Mouse (Mus musculus) c-Kit-positive CD71-positive TER-119-positive erythroid progenitor cells, embryonic 14.5 days (primary cell): Measurements from ENCODE around the gene Tiam1.
A peak's percentile ranks its signal among the peaks of the same experiment; 100 is the strongest.

Experiments used
- DNase-seq: peaks from one replicate; pipeline ENCODE4 v3.0.0-alpha.2; 2013; ENCODE audit warnings: low spot score

The Tiam1 gene

DNA sequence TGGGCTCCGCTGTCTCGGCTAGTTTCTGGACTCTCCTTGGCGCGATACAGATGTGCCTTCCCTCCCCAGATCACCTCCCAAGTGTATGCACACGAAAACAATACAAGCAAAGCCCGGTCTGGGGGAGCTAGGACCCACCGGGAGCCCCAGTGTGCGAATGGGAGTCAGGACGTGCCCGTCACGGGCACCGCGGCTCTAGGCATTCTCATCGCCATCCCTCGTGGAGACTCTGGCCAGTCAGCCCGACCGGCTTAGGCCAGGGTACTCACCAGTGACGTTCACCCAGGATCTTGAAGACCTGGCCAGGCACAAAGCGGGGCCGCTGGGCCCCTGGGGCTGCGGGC, 181 bp downstream of the Tiam1 start:
- DNase-seq: no peak

DNA sequence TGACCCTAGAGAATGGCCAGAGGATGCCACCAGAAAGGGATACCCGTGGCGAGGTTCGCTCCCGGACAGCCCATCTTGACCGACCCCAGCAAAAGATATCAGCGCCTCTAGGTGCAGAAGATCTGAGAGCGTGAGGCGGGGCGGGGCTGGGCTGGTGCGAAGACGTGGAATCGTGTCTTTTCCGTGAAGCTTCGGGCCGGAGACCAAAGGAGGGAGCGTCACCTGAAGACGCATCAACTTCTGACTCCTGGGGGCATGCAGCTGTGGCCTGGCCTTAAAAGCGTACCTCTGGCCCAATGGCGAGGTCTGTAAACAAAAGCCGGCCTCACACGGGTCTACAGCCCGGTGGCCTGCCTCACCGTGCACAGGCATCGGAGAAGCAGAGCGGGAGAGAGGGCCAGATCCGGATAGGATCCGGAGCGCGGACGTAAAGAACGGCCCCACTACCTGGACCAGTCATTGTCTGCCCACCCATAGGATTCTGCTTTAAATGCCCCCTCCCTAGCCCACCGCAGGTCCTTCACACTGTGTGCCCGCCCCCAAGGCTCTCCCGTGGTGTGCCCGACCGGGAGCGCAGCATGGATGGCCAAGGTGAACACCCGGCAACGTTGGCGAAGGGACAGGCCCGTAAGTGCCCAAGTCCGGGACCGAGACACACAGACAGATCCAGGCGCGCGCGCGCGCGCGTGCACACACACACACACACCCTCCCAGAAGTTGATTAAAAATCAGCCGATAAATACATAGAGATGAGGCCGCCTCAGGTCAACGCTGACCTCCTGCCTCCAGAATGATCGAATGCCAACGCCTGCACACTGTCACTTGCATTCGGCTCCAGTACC, 774 bp downstream of the Tiam1 start:
- peak; percentile 47 for DNase-seq

DNA sequence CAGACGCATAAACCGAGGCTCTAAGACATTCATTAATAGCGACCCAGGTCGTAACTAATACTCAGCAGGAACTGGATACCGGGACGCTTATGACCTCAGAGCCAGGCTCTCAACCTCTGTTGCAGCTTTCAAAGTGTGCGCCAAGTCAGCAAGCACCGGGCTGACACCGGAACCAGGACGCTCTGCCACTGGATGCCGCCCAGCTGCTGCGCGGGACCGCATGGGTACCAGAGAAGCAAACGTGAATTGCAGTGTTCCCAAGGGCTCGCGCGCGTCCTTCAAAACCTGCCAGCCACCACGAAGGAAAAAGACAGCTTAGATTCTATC, 1.4 kb downstream of the Tiam1 start:
- DNase-seq: no peak

DNA sequence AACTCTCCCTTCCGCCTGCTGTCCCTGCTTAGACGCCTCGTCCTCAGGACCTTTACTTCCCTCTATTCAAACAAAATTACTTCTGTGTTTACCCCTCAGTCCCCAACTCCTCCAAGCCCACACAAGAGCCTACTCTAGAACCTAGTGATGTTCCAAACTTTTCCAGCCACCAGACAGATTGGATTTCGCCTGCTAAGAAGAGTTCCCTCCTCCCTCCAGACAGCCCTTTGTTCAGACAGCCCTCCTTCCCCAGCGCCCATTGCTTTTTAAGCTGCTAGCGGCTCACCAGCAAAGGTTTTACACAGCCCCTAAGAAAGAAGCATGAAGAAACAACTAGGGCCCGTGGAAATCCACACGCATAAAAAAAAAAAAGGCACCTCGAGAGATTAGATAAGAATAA, 2.0 kb downstream of the Tiam1 start:
- no peak for DNase-seq

DNA sequence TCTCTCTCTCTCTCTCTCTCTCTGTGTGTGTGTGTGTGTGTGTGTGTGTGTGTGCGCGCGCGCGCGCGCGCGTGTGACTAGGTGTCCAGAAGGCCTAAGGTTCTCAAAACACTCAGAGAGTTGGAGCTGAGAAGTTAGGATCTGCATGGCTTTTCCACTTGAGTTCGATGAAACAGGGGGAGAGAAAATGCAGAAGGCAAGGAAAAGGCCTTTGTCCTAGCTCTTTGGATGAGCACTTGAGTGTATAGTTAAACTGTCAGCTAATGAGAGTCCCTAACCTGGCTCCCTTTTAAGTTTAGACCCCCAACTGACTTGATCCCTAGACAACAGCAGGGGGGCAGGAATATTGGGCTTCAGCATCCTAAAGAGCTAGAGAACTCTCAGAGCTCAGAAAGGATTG, 3.0 kb downstream of the Tiam1 start:
- no peak for DNase-seq

DNA sequence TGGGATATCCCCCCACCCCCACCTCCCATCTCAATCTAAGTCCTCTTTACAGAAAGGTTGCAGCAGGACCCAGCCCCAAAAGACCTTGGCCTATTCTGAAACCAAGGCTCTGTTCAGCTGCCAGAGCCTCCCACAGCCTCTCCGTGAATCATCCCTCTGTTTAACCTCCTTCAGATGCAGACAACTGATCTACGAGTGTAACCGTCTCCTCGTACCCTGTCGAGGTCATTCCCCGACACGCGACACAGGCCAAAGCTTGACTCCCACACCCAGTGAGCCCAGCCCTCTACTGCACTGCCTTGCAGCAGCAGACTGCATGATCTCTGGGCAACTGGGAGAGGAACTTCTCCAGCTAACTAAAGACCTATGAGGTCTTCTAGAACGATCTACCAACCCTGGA, 3.9 kb downstream of the Tiam1 start:
- DNase-seq: no peak

DNA sequence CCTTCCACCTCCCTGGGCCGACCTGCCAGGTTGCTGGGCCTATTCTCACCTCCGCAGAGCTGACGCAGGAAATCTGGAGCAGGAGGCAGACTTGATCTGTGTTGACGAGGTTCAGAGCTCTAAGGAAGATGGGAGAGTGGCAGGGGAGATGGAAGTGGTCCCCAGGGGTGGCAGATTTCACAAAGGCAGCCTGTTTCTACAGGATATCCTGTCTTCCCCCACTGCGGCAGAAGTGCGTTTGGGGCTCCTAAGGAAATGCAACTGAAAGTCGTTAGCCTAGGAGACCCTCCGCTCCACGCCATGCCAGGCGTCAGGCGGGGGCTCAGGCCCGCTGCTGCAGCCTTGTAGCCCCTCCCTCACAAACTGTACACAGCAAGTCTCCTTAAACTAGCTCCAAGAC, 5.4 kb downstream of the Tiam1 start:
- DNase-seq: no peak

DNA sequence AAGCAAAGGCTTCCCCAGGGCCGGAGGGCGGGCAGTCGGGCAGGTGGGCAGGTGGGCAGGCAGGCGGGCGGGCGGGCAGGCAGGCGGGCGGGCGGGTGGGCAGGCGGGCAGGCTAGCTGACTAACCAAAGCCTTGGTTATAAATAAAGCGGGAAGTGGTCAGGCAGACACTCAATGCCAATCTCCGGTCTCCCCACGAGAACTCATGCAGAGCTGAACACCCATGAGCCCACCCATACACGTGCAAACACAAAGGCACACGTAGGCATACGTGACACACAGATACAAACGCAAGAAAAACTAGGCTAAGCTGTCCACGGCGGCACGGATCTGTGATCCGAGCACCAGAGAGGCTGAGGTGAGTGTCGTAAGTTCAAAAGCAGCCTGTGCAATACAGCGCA, 6.4 kb downstream of the Tiam1 start:
- DNase-seq: no peak

DNA sequence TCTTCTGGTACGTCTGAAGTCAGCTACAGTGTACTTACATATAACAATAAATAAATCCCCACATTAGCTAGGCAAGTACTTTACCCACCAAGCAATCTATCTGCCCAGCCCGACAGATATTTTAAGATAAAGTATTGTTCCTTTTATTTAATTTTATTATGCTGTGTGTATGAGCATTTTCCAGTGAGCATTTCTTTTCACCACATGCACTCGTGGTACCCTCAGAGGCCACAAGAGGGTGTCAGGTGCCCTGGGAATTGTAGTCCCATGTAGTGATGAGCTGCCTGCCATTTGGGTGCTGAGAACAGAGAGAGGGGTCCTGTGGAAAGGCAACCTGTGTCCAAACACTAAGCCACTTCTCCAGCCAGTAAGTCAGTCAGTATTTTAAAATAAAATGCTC, 8.0 kb downstream of the Tiam1 start:
- DNase-seq: no peak

DNA sequence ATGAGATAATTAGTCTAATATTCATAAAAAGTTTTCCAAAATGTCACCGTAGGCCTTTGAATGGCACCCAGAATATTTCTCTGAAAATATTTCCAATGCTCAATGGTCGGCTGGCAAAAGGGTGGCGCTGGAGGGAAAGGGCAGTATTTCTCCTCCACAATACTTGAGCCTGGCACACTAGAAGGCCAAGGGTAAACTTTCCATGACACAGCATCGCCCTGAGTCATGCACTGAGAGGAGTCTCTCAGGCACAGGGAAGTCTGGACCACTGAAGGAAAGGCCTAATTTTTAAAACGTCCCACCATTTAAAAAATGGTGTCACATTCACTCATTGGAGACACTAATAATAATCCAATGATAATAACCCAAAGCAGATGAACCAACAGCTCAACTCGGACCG, 9.2 kb downstream of the Tiam1 start:
- no peak for DNase-seq

DNA sequence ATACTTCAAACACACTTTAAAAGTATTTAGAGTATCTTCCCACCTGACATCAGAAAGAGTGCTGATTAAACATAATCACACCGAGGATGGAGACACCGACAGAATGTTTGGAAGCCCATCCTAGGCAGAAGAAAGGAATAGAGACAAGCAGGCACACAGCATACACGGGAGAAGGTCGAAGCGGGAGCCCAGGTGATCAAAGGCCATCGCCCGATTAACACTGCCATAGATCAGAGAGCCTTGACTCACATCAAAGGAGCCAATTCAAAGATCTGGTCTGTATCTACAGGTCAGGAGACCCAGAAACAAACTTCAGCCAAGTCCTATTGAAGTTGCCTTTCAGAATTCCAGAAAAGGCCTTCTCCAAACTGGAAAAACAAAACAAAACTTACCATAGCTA, 10.8 kb downstream of the Tiam1 start:
- no peak for DNase-seq

DNA sequence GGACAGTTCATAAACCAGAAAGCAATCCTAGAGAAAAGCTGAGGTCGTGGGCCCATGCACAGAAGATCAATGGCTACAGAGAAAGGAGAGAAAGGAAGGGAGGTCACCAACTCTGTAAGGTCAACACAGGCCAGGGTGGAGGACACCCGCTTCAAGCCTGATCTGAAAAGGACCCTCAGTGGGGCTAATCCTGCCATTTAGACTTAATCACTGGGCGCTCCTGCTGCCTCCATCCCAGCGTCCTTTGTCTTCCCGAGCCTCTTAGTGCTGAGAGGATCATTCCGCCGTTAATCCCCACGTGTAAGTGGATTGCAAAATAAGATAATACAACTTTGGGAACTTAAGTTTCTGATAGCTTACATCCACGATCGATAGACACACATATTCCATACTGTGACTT, 11.2 kb downstream of the Tiam1 start:
- no peak for DNase-seq

DNA sequence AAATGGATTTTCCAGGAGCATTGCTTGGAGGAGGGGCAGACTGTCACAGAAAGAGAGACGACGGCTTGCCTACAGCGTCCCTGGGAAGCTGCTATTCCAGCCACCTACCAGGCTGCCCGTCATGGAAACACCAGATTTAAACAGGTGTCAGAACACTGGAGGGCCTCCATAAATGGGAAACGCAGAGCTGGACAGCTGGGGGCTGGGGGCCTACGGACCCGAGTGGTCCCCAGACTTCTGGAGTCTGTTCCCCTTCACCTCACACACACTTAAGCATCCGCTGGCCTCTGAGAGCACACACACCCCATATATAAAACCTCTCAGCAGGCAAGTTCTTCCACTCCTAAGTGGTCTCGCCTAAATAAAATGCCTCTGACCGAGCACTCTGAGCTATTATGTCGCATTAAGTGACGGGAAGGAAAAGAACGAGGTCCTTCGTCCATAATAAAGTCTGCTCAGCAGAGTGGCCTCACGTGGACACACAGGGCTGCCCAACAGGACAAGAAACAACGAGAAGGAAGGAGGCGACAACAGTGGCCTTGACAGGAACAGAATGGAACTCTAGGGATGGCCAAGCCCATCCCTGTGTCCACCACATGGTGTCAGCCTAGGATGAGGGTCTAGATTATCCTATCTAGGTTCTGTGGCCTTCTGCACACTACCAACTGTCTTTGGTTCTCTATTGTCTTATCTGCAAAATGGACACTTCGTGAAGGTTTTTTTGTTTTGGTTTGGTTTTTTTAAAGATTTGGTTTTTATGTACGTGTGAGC, 14.6 kb downstream of the Tiam1 start:
- DNase-seq: no peak

DNA sequence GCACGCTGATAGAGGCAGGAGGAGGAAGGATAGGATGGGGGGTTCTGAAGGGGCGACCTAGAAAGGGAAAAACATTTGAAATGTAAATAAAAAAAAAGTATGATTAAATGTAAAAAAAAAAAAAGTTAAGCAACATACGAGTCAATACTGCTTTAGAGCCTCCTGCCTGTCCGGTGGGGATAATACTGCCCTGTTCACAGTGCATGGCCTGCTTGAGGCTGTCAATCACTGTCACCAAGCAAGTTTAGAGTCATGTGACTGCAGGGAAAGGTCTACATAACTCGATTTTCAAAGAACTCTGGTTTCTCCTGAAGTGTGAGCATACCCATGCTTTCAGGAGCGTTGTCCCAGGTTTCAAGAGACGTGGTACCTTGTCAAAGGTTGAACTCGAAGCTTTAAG, 15.2 kb downstream of the Tiam1 start:
- no peak for DNase-seq

DNA sequence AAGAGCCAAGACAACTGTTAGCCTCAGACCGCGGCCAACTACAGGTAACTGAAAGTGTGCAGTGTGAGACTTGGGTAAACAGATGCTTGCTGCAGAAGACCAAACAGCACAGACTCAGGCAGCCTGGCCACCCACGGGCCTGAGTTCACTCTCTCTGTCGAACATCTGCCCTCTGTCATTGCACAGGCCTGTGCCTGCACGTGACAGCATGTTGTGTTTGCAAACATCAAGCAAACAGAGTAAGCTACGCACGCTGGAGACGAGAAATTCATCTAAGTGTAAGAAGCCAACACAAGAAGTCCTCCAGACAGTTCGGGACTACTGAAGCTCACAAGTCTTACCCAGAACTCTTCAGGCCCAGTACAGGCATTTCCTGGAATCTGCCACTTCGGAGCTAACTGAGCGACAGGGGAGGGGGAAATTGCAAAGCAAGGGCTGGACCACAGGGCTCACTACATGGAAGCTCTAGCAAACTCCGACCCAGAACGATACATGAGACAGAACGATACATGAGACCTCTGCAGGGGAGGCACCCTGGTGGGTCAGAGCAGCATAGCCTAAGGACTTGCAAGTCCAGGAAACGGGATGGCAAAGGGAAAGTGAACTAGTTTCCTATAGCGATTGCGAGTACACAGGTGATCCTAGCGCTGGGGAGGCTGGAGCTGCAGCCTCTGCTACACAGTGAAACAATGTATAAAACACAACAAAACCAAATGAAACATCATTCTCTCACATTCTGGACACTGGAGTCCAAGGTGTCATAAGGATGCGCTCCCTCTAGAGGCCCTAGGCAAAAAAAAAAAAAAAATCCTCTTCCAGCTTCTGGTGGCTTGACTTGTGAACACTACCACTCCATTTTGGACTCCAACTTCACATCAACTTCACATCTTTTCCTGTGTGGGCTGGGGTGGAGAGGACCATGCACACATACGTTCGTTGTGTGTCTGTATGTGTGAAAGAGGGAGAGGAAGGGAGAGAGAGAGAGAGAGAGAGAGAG, 18.0 kb downstream of the Tiam1 start:
- DNase-seq: no peak

DNA sequence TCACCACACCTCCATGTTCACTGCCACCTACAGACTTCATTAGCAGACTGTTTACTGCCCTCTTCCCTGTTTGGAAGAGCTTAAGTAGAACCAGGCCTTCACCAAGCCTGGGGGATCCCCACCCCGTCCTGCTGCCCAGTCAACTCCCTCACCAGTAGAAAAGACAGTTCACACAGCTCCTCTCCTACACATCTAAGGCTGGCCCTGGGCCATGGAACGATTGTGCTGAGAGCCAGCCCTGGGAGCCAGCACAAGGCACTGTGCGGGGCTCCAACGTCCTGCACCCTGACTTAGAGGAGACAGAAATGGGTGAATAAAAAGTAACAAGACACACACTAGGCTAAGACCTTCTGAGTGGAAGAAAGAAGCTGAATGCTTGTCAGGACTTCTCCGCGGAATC, 20.5 kb downstream of the Tiam1 start:
- DNase-seq: no peak

DNA sequence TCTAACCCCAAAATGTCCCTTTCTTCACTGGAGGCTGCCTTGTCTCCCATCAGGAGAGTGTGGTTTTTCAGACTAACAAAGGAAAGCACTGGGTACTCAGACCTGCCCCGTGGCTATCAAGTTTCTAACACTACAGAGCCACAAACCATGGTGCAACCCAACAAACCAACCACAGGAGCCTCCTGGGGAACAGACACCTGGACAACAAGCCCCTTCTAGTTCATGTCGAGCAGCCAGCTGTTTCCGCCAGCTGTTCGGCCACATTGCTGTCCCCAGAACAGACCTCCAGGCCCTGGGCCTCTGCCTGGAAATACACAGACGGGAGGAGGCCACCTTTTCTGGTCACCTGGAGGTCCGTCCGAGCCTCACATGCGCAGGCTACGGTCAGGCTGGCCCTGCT, 21.1 kb downstream of the Tiam1 start:
- no peak for DNase-seq

DNA sequence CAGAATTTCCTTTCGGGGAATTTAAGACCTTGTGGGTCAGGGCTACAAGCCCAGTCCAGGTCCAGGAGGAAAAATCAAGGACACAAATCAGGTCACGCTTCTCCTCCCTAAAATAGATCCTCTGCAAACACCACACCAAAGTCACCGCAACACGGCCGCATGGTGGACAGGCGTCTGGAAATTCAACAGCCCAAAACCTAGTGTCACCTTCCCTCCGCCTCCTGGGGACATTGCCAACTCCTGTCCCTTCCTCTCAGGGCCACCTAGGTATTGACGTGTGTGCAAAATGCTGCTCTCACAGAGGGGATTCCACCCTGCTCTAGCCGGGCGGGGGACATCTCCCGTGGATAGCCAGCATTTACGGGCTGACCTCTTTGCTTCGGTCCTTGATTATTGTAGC, 21.8 kb downstream of the Tiam1 start:
- no peak for DNase-seq

DNA sequence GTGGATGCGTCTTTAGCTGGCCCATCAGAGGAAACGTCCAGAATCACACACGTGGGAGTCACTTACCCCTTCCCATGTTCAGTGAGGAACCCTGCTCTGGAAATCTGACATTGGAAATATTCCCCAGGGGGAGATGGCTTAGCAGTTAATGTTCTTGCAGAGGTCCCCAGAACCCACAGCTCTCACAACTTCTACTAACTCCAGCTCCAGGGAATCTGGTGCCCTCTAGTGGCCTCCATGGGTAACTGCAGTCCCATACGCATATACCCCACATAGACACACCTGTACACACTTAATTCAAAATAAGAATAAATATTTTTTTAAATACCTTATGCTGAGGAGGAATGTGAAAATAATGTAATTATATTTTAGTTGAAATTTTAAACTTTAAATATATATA, 23.6 kb downstream of the Tiam1 start:
- DNase-seq: no peak

DNA sequence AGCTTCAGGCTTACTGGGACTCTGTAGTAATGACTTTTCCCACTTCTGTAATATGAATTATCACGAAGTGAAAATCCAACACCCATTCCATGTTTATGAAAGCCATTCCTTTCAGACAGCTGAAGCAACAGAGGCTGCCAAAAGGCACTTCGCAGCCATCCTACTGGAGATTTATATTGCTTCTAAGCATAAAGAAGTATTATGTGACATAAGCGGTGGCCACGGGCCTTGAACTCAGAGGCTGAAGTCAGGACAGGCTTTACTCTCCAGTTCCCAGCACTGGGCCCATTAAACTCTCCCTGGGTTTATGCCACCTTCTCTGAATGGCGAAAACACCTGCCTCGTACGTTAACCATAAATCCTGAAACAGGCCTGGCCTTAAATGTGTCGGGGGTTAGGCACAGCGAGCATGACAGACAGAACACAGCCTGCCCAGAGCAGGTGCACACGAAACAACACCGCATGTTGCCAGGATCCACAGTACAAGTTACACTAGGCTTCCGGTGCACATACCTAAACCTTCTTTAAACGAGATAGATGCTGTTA, 26.9 kb downstream of the Tiam1 start:
- DNase-seq: no peak

DNA sequence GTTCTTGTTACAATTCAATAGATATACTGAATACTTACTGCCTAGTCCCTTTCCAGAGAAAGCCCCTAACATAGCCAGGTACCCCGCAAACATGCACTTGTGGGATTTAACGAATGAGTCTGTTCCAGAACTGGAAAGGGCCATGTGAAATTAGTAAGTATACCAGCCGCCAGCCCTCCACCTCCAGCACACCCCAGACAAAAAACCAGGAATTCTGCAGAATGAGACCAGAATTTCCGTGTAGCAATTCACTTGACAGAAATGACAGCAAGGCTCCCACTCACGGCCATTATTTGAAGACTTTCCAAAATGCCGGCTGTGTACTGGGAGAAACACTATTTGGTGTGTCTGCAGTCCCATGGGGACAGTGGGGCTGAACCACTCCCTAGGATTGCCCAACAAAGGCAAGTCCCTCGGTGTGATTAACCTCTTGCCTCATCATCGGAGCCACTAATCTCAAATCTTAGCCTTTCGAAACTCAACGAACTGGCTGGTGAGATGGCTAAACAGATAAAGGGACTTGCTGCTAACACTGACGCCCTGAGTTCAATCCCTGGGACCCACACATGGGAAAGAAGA, 30.9 kb downstream of the Tiam1 start:
- DNase-seq: no peak

DNA sequence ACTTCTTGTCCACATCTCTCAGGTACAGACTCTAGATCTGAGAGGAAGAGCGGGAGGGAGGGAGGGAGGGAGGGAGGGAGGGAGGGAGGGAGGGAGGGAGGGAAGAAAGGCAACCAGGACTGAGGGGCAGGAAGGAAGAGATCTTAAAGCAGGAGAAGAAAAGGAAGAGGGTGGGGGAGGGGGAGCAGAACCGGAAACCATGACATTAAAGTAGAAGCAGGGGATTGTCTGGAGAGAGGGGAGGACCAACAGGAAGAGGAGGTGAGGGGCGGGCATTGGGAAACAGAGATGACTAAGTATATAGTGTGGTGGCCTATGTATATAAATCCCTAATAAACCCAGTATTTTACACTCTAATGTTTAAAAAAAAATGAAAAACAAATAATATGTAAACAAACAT, 34.1 kb downstream of the Tiam1 start:
- DNase-seq: no peak
